ENCODE assay signal across 25 mouse cellular contexts in the genomic region with DNA sequence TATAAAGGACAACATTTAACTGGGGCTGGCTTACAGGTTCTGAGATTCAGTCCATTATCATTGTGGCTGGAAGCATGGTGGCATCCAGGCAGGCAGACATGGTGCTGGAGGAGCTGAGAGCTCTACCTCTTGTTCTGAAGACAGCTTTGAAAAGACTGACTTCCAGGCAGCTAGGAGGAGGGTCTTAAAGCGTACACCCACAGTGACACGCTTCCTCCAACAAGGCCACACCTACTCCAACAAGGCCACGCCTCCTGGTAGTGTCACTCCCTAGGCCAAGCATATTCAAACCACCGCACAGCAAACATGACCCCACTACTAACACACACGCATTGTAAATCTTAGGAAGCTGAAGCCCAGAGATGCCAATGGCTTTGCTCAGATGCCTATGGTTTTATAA.
DNase-seq lines count a peak whose midpoint lies in the region; ATAC-seq and TF ChIP-seq lines count a peak whose summit lies in the region.
"Had no signal": no experiment of that assay in that cellular context is flagged by ENCODE, and none has a peak within 500 bp of the region (broad histone marks: within the 10 kb centered on the region; RNA-seq: fewer than 3 reads in every experiment).

No protein-coding gene starts in this region.

- no peak for ATAC-seq in cerebellum, adult (ENCODE audit: insufficient number of reproducible peaks, low FRiP score, low TSS enrichment)
- ATAC-seq: forebrain, embryonic 15.5 days; liver, embryonic 12.5 days; liver, postnatal 0 days; midbrain, embryonic 16.5 days; Patski had no signal

- no peak for TF ChIP-seq CTCF in thymus, adult 2 months (IDR thresholded peaks at IDR 0.05; ENCODE audit: borderline replicate concordance, control insufficient read depth, extremely low read depth, insufficient read depth, low read length, poor library complexity)

- H3K4me3 ChIP-seq in thymus, adult 2 months (ENCODE audit: control insufficient read depth, insufficient read depth, low read length) = no peak overlapping the region
- H3K4me3 ChIP-seq: embryonic facial prominence, embryonic 13.5 days; forebrain, embryonic 10.5 days; forebrain, embryonic 15.5 days; layer of hippocampus, adult 2 months; liver, embryonic 12.5 days; neural tube, embryonic 13.5 days had no signal

- H3K4me1 ChIP-seq in thymus, adult 2 months (replicated peaks; ENCODE audit: control insufficient read depth, insufficient read depth, low read length) = no peaks in the 10 kb centered on the region
- H3K4me1 ChIP-seq: embryonic facial prominence, embryonic 13.5 days; forebrain, embryonic 10.5 days; forebrain, embryonic 15.5 days; liver, embryonic 12.5 days; neural tube, embryonic 13.5 days had no signal

- H3K27ac ChIP-seq in thymus, adult 2 months (ENCODE audit: control insufficient read depth, insufficient read depth, low read length) = no peak overlapping the region
- H3K27ac ChIP-seq: embryonic facial prominence, embryonic 13.5 days; forebrain, embryonic 10.5 days; forebrain, embryonic 15.5 days; hindbrain, embryonic 14.5 days; layer of hippocampus, adult 2 months; liver, embryonic 12.5 days; neural tube, embryonic 13.5 days had no signal

- DNase-seq in thymus, adult 2 months = peak; percentile 8
- DNase-seq in thymus, adult 18-20 months = no peak
- DNase-seq in ES-CJ7 (ENCODE audit: low read depth, low spot score) = peak; percentile 4
- peak; percentile 41 for DNase-seq in induced T-regulatory cell, adult 2 months (ENCODE audit: low read depth)
- peak; percentile 38 for DNase-seq in thymus, postnatal 4 days
- no peak for DNase-seq in cerebellum, postnatal 25 days
- DNase-seq in layer of hippocampus, postnatal 10 days (ENCODE audit: low spot score in 2 of 2) = no peak
- DNase-seq: adrenal gland, postnatal 10 days; cerebellum, adult 11 months; cerebellum, adult 9-11 months; kidney, adult 18-20 months; kidney, postnatal 36 days; left cerebral cortex, postnatal 4 days; liver, postnatal 0 days; lung, postnatal 36 days had no signal

- 95% methylated on average over 5 of the region's 5 CpGs for WGBS in thymus, adult 2 months

- TF ChIP-seq POLR2A in thymus, adult 2 months (IDR thresholded peaks at IDR 0.05; ENCODE audit: control insufficient read depth, extremely low read depth, insufficient read depth, low read length, poor library complexity) = no peak

- H3K27me3 ChIP-seq in thymus, adult 2 months (ENCODE audit: control insufficient read depth, insufficient read depth, low read length) = no peaks in the 10 kb centered on the region
- H3K27me3 ChIP-seq: embryonic facial prominence, embryonic 13.5 days; forebrain, embryonic 15.5 days; liver, embryonic 12.5 days; neural tube, embryonic 13.5 days had no signal

- H3K36me3 ChIP-seq in thymus, adult 2 months (ENCODE audit: control insufficient read depth, insufficient read depth, low read length) = peaks cover 76% of the 10 kb centered on the region
- H3K36me3 ChIP-seq: embryonic facial prominence, embryonic 13.5 days; forebrain, embryonic 10.5 days; forebrain, embryonic 15.5 days; liver, embryonic 12.5 days; neural tube, embryonic 13.5 days had no signal

Comparison
In these comparisons a context has a peak if more than half of its experiments do, and no peak if none do; other contexts are left out.
1. DNase-seq: peak in thymus, adult 2 months (single experiment), ES-CJ7 (single experiment), induced T-regulatory cell, adult 2 months (single experiment) and thymus, postnatal 4 days (single experiment); none in thymus, adult 18-20 months (0 of 2), cerebellum, postnatal 25 days (0 of 2) and layer of hippocampus, postnatal 10 days (0 of 2).